Comparison of ENCODE assay signal across 9 mouse cellular contexts in the genomic region with DNA sequence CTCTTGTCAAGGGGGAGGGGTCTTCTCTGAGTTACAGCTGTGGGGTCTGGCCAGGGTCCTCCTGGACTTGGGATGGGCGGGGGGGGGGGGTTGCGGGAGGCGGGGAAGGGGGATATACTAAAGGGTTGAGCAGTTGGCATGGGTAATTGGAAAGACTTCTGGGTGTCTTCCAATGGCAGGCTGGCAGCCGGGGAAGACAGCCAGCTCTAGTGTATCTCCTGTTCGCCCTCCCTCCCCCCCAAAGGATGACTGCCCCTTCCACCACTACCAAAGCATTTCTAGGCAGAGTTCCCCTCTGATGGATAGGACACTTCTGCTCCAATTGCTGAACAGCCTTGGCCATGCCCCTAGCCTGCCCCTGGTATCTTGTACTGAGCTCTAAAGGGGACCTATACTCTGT. TPM values are rescaled to one million over a fixed set of nuclear protein-coding genes. Genes with fewer than 3 reads are reported as not detected.
DNase-seq lines count a peak whose midpoint lies in the region; ATAC-seq and TF ChIP-seq lines count a peak whose summit lies in the region.
"Had no signal": no experiment of that assay in that cellular context is flagged by ENCODE, and none has a peak within 500 bp of the region (broad histone marks: within the 10 kb centered on the region; RNA-seq: fewer than 3 reads in every experiment).

No protein-coding gene starts in this region.

- peak overlapping the region; percentile 94 for H3ac ChIP-seq in C2C12 (ENCODE audit: control insufficient read depth, insufficient read length, low read depth)

- DNase-seq in B cell, adult 2 months: no peak
- no peak for DNase-seq in spleen, adult 12 weeks (ENCODE audit: low spot score)
- DNase-seq in cerebellum, adult 9-10 months: no peak
- no peak for DNase-seq in left cerebral cortex, adult 9 months (ENCODE audit: low spot score in 2 of 2)
- DNase-seq: right cerebral cortex, postnatal 14 days had no signal

- no peak for ATAC-seq in heart, embryonic 15.5 days (replicated peaks; ENCODE audit: insufficient number of reproducible peaks, insufficient read depth, low FRiP score, low read depth)
- ATAC-seq in liver, embryonic 15.5 days (ENCODE audit: insufficient read depth): no peak

- H3K4me2 ChIP-seq in heart, embryonic 15.5 days: peak overlapping the region; percentile 81
- H3K4me2 ChIP-seq in liver, embryonic 15.5 days: peak overlapping the region; percentile 96

- peak overlapping the region; percentile 75 for H3K9ac ChIP-seq in heart, embryonic 15.5 days
- peak overlapping the region; percentile 66; the same call in 1 of the 2 replicates for H3K9ac ChIP-seq in liver, embryonic 15.5 days

- peaks cover 59% of the 10 kb centered on the region for H3K79me3 ChIP-seq in C2C12 (ENCODE audit: low read depth)

- H3K36me3 ChIP-seq in C2C12 (ENCODE audit: control insufficient read depth, insufficient read depth): peaks cover 31% of the 10 kb centered on the region
- no peaks in the 10 kb centered on the region for H3K36me3 ChIP-seq in heart, embryonic 15.5 days
- peaks cover 6% of the 10 kb centered on the region; the same call in 1 of the 2 replicates for H3K36me3 ChIP-seq in liver, embryonic 15.5 days (replicated peaks)

- H3K4me1 ChIP-seq in brown adipose tissue, adult 24 weeks (ENCODE audit: control insufficient read depth, insufficient read depth, insufficient read length, low read length): peaks cover 17% of the 10 kb centered on the region
- peaks cover 57% of the 10 kb centered on the region for H3K4me1 ChIP-seq in heart, embryonic 15.5 days (replicated peaks)
- peaks cover 59% of the 10 kb centered on the region for H3K4me1 ChIP-seq in liver, embryonic 15.5 days (replicated peaks)

- H3K4me3 ChIP-seq in C2C12 (ENCODE audit: insufficient read depth, poor library complexity, severe bottlenecking): peak overlapping the region; percentile 84
- peak overlapping the region; percentile 77 for H3K4me3 ChIP-seq in brown adipose tissue, adult 24 weeks (ENCODE audit: insufficient read depth, low read depth, low read length)
- peak overlapping the region; percentile 68 for H3K4me3 ChIP-seq in heart, embryonic 15.5 days
- H3K4me3 ChIP-seq in liver, embryonic 15.5 days (replicated peaks): peak overlapping the region; percentile 69

- no peak for TF ChIP-seq CTCF in C2C12 (IDR thresholded peaks at IDR 0.05; ENCODE audit: control insufficient read depth, insufficient read depth, insufficient read length)

- H3K79me2 ChIP-seq in C2C12 (ENCODE audit: control insufficient read depth, insufficient read depth): peaks cover 64% of the 10 kb centered on the region

- no peaks in the 10 kb centered on the region for H3K9me3 ChIP-seq in heart, embryonic 15.5 days (replicated peaks)
- H3K9me3 ChIP-seq in liver, embryonic 15.5 days (replicated peaks): no peaks in the 10 kb centered on the region

- no peak overlapping the region for H3K27ac ChIP-seq in brown adipose tissue, adult 24 weeks (replicated peaks; ENCODE audit: low read depth, low read length)
- peak overlapping the region; percentile 77 for H3K27ac ChIP-seq in heart, embryonic 15.5 days
- 0 out of 2 replicates have a peak overlapping the region, but pooled peaks have one; percentile 6 for H3K27ac ChIP-seq in liver, embryonic 15.5 days (replicated peaks)

- H3K27me3 ChIP-seq in C2C12 (ENCODE audit: control insufficient read depth, insufficient read depth, insufficient read length): no peaks in the 10 kb centered on the region
- H3K27me3 ChIP-seq in heart, embryonic 15.5 days: no peaks in the 10 kb centered on the region
- H3K27me3 ChIP-seq in liver, embryonic 15.5 days: peaks cover 27% of the 10 kb centered on the region

- WGBS in heart, embryonic 15.5 days: 44% methylated on average over 5 of the region's 5 CpGs
- WGBS in liver, embryonic 15.5 days (ENCODE audit: insufficient replicate concordance): 38% methylated on average over 5 of the region's 5 CpGs

TF ChIP-seq in C2C12, 6 proteins besides CTCF, POLR2A, EP300 and RAD21:
- no peak for TF ChIP-seq MYOD1 (IDR thresholded peaks at IDR 0.05; ENCODE audit: control insufficient read depth, insufficient read length, low read depth)
- TF ChIP-seq USF1 (IDR thresholded peaks at IDR 0.05; ENCODE audit: low read depth): no peak
- no peak for TF ChIP-seq CEBPB (IDR thresholded peaks at IDR 0.05; ENCODE audit: low read depth)
- no peak for TF ChIP-seq MYOG (IDR thresholded peaks at IDR 0.05; ENCODE audit: control insufficient read depth, extremely low read depth, insufficient read length)
- no peak for TF ChIP-seq FOSL1 (IDR thresholded peaks at IDR 0.05; ENCODE audit: insufficient read depth, low read length, poor library complexity, severe bottlenecking)
- no peak for TF ChIP-seq MAX (IDR thresholded peaks at IDR 0.05)
TF ChIP-seq in C2C12: peak in this region for 0.

RNA-seq across cellular contexts. Expression of a gene that starts 1.4 kb away (rescaled TPM):
- polyA plus RNA-seq in C2C12 (2012; fragmentation: generic; extraction: Trizol): 206 TPM
- polyA plus RNA-seq in brown adipose tissue, adult 24 weeks (2012; ENCODE audit: insufficient read depth, insufficient read length, missing spikeins): 10.7 and 14.1 TPM in 2 replicates
- 6.2 and 7.5 TPM in 2 replicates for polyA plus RNA-seq in heart, embryonic 15.5 days (2015; fragmentation: Nextera tagmentation; extraction: Ambion mirVana)
- polyA plus RNA-seq in liver, embryonic 15.5 days (2015; fragmentation: Nextera tagmentation; extraction: Ambion mirVana): 1.9 and 2.1 TPM in 2 replicates

RNA-seq across cellular contexts. Expression of a gene that starts 8.5 kb away (rescaled TPM):
- polyA plus RNA-seq in C2C12 (2012; fragmentation: generic; extraction: Trizol): 29.7 TPM
- polyA plus RNA-seq in brown adipose tissue, adult 24 weeks (2012; ENCODE audit: insufficient read depth, insufficient read length, missing spikeins): 20.9 and 27.6 TPM in 2 replicates
- 42.6 and 47.5 TPM in 2 replicates for polyA plus RNA-seq in heart, embryonic 15.5 days (2015; fragmentation: Nextera tagmentation; extraction: Ambion mirVana)
- 18.9 and 23.4 TPM in 2 replicates for polyA plus RNA-seq in liver, embryonic 15.5 days (2015; fragmentation: Nextera tagmentation; extraction: Ambion mirVana)

RNA-seq across cellular contexts. Expression of a gene that starts 12.7 kb away (rescaled TPM):
- 71.6 TPM for polyA plus RNA-seq in C2C12 (2012; fragmentation: generic; extraction: Trizol)
- polyA plus RNA-seq in brown adipose tissue, adult 24 weeks (2012; ENCODE audit: insufficient read depth, insufficient read length, missing spikeins): 19.2 and 21.2 TPM in 2 replicates
- 73.6 and 86.5 TPM in 2 replicates for polyA plus RNA-seq in heart, embryonic 15.5 days (2015; fragmentation: Nextera tagmentation; extraction: Ambion mirVana)
- 53.9 and 58.2 TPM in 2 replicates for polyA plus RNA-seq in liver, embryonic 15.5 days (2015; fragmentation: Nextera tagmentation; extraction: Ambion mirVana)

RNA-seq across cellular contexts. Expression of a gene that starts 39.7 kb away (rescaled TPM):
- polyA plus RNA-seq in C2C12 (2012; fragmentation: generic; extraction: Trizol): 13.8 TPM
- 9.0 and 15.7 TPM in 2 replicates for polyA plus RNA-seq in brown adipose tissue, adult 24 weeks (2012; ENCODE audit: insufficient read depth, insufficient read length, missing spikeins)
- polyA plus RNA-seq in heart, embryonic 15.5 days (2015; fragmentation: Nextera tagmentation; extraction: Ambion mirVana): 13.7 and 15.5 TPM in 2 replicates
- 38.1 and 38.3 TPM in 2 replicates for polyA plus RNA-seq in liver, embryonic 15.5 days (2015; fragmentation: Nextera tagmentation; extraction: Ambion mirVana)

RNA-seq across cellular contexts. Expression of a gene that starts 45.3 kb away (rescaled TPM):
- polyA plus RNA-seq in C2C12 (2012; fragmentation: generic; extraction: Trizol): 0.01 TPM
- 0.52 TPM in 1 of 2 replicates, not detected in the other for polyA plus RNA-seq in brown adipose tissue, adult 24 weeks (2012; ENCODE audit: insufficient read depth, insufficient read length, missing spikeins)
- polyA plus RNA-seq in heart, embryonic 15.5 days (2015; fragmentation: Nextera tagmentation; extraction: Ambion mirVana): 0.14 and 0.15 TPM in 2 replicates
- not detected in 2 replicates for polyA plus RNA-seq in liver, embryonic 15.5 days (2015; fragmentation: Nextera tagmentation; extraction: Ambion mirVana)

Comparison
In these comparisons a context has a peak if more than half of its experiments do, and no peak if none do; other contexts are left out.
1. RNA of a gene that starts 1.4 kb away (polyA plus RNA-seq): 206 TPM in C2C12 (single experiment); 10.7 to 14.1 TPM in brown adipose tissue, adult 24 weeks, 6.2 to 7.5 TPM in heart, embryonic 15.5 days and 1.9 to 2.1 TPM in liver, embryonic 15.5 days; every median in the first group is over 10 times any median in the second.
2. Peak in every context shown above with its lines, with median percentiles within 50 percentile points of each other: H3K4me3 ChIP-seq.